ENCODE assay signal across 10 mouse cellular contexts in genomic region chr9:107288105-107288650, GRCm38 (mm10). TPM values are rescaled to one million over a fixed set of nuclear protein-coding genes. Genes with fewer than 3 reads are reported as not detected.
A peak's percentile ranks its signal among the peaks of the same experiment; 100 is the strongest.
DNase-seq lines count a peak whose midpoint lies in the region; ATAC-seq and TF ChIP-seq lines count a peak whose summit lies in the region.
"Had no signal": no experiment of that assay in that cellular context is flagged by ENCODE, and none has a peak within 500 bp of the region (broad histone marks: within the 10 kb centered on the region; RNA-seq: fewer than 3 reads in every experiment).

No protein-coding gene starts in this region.

- no peak overlapping the region for H3K9ac ChIP-seq in heart, embryonic 15.5 days
- H3K9ac ChIP-seq in midbrain, embryonic 15.5 days: no peak overlapping the region
- no peak overlapping the region for H3K9ac ChIP-seq in intestine, postnatal 0 days (ENCODE audit: low read depth, low read length)
- H3K9ac ChIP-seq: midbrain, embryonic 13.5 days had no signal

- H3K27ac ChIP-seq in heart, embryonic 15.5 days: no peak overlapping the region
- H3K27ac ChIP-seq in midbrain, embryonic 15.5 days: no peak overlapping the region
- H3K27ac ChIP-seq in midbrain, embryonic 10.5 days (replicated peaks): no peak overlapping the region
- H3K27ac ChIP-seq in intestine, postnatal 0 days (ENCODE audit: low read depth, low read length): peak overlapping the region; percentile 91; the same call in 1 of the 2 replicates
- H3K27ac ChIP-seq: midbrain, embryonic 13.5 days had no signal

- no peak for ATAC-seq in heart, embryonic 15.5 days (replicated peaks; ENCODE audit: insufficient number of reproducible peaks, insufficient read depth, low FRiP score, low read depth)
- no peak for ATAC-seq in midbrain, embryonic 15.5 days (replicated peaks)
- no peak for ATAC-seq in intestine, postnatal 0 days
- no peak for ATAC-seq in monocyte, adult 5-6 weeks (replicated peaks; ENCODE audit: insufficient number of reproducible peaks, low FRiP score, low TSS enrichment, poor library complexity, severe bottlenecking)
- ATAC-seq: forebrain, embryonic 16.5 days had no signal

- no peaks in the 10 kb centered on the region for H3K27me3 ChIP-seq in heart, embryonic 15.5 days
- peaks cover 11% of the 10 kb centered on the region for H3K27me3 ChIP-seq in midbrain, embryonic 15.5 days (replicated peaks)
- peaks cover 38% of the 10 kb centered on the region for H3K27me3 ChIP-seq in midbrain, embryonic 10.5 days (ENCODE audit: low read depth, poor library complexity, severe bottlenecking)
- no peaks in the 10 kb centered on the region for H3K27me3 ChIP-seq in intestine, postnatal 0 days (replicated peaks; ENCODE audit: control insufficient read depth, insufficient read depth, low read length)

- no peak for TF ChIP-seq CTCF in intestine, postnatal 0 days (IDR thresholded peaks at IDR 0.05; ENCODE audit: low read depth)

- H3K4me1 ChIP-seq in heart, embryonic 15.5 days (replicated peaks): peaks cover 21% of the 10 kb centered on the region
- peaks cover 9% of the 10 kb centered on the region for H3K4me1 ChIP-seq in midbrain, embryonic 15.5 days
- H3K4me1 ChIP-seq in midbrain, embryonic 10.5 days: peaks cover 24% of the 10 kb centered on the region
- no peaks in the 10 kb centered on the region for H3K4me1 ChIP-seq in intestine, postnatal 0 days (replicated peaks; ENCODE audit: control insufficient read depth, insufficient read depth, low read length)

- peak overlapping the region; percentile 62 for H3K4me3 ChIP-seq in heart, embryonic 15.5 days
- no peak overlapping the region for H3K4me3 ChIP-seq in midbrain, embryonic 15.5 days
- H3K4me3 ChIP-seq in midbrain, embryonic 10.5 days: no peak overlapping the region
- H3K4me3 ChIP-seq in intestine, postnatal 0 days (ENCODE audit: low read depth, low read length): peak overlapping the region; percentile 45

- DNase-seq in heart, adult 8-10 months (ENCODE audit: low spot score): no peak
- DNase-seq in midbrain, embryonic 10.5 days (ENCODE audit: low spot score): no peak
- no peak for DNase-seq in retina, postnatal 1 day
- DNase-seq in right cerebral cortex, postnatal 25 days: no peak

- 81% methylated on average over 14 of the region's 14 CpGs for WGBS in heart, embryonic 15.5 days
- 95% methylated on average over 14 of the region's 14 CpGs for WGBS in midbrain, embryonic 15.5 days
- WGBS in midbrain, embryonic 10.5 days: 88% methylated on average over 14 of the region's 14 CpGs
- 70% methylated on average over 14 of the region's 14 CpGs for WGBS in intestine, postnatal 0 days

- H3K4me2 ChIP-seq in heart, embryonic 15.5 days: peak overlapping the region; percentile 92
- H3K4me2 ChIP-seq in midbrain, embryonic 15.5 days: 0 out of 2 replicates have a peak overlapping the region, but pooled peaks have one; percentile 53
- peak overlapping the region; percentile 82 for H3K4me2 ChIP-seq in intestine, postnatal 0 days (replicated peaks; ENCODE audit: low read depth)

- H3K9me3 ChIP-seq in heart, embryonic 15.5 days (replicated peaks): no peaks in the 10 kb centered on the region
- no peaks in the 10 kb centered on the region for H3K9me3 ChIP-seq in midbrain, embryonic 15.5 days
- H3K9me3 ChIP-seq in midbrain, embryonic 10.5 days (replicated peaks): no peaks in the 10 kb centered on the region
- no peaks in the 10 kb centered on the region for H3K9me3 ChIP-seq in intestine, postnatal 0 days (ENCODE audit: control insufficient read depth)
- H3K9me3 ChIP-seq: midbrain, embryonic 13.5 days had no signal

- H3K36me3 ChIP-seq in heart, embryonic 15.5 days: no peaks in the 10 kb centered on the region
- H3K36me3 ChIP-seq in midbrain, embryonic 15.5 days (replicated peaks): no peaks in the 10 kb centered on the region
- H3K36me3 ChIP-seq in midbrain, embryonic 10.5 days: no peaks in the 10 kb centered on the region
- no peaks in the 10 kb centered on the region for H3K36me3 ChIP-seq in intestine, postnatal 0 days (ENCODE audit: control insufficient read depth, insufficient read depth)
- H3K36me3 ChIP-seq: midbrain, embryonic 13.5 days had no signal

RNA-seq across cellular contexts. Expression of gene Mapkapk3, which starts 1.5 kb away (rescaled TPM):
- 6.9 and 12.9 TPM in 2 replicates for polyA plus RNA-seq in heart, embryonic 15.5 days (2015; fragmentation: Nextera tagmentation; extraction: Ambion mirVana)
- total RNA-seq in heart, adult 8-10 months (2022): 10 to 100 TPM; 27.2 to 38.4 (median 32.0) TPM
- polyA plus RNA-seq in midbrain, embryonic 15.5 days (2015; fragmentation: Nextera tagmentation; extraction: Ambion mirVana): 2.2 TPM in 2 replicates
- polyA plus RNA-seq in midbrain, embryonic 10.5 days (2016; fragmentation: Nextera tagmentation; extraction: Ambion mirVana): 3.9 and 4.9 TPM in 2 replicates
- 26.2 and 30.4 TPM in 2 replicates for polyA plus RNA-seq in intestine, postnatal 0 days (2015; fragmentation: Nextera tagmentation; extraction: Ambion mirVana)
- total RNA-seq in monocyte, adult 5-6 weeks (2017): 69.0 to 81.2 TPM (median 74.8 TPM) in 3 replicates

RNA-seq across cellular contexts. Expression of gene Cish, which starts 7.6 kb away (rescaled TPM):
- 31.1 and 36.3 TPM in 2 replicates for polyA plus RNA-seq in heart, embryonic 15.5 days (2015; fragmentation: Nextera tagmentation; extraction: Ambion mirVana)
- 100 to 1,000 TPM in 3 of 4 experiments, 10 to 100 TPM in 1; 87.1 to 234 (median 146) TPM for total RNA-seq in heart, adult 8-10 months (2022)
- 7.2 and 7.4 TPM in 2 replicates for polyA plus RNA-seq in midbrain, embryonic 15.5 days (2015; fragmentation: Nextera tagmentation; extraction: Ambion mirVana)
- 7.3 and 7.5 TPM in 2 replicates for polyA plus RNA-seq in midbrain, embryonic 10.5 days (2016; fragmentation: Nextera tagmentation; extraction: Ambion mirVana)
- 9.4 and 12.1 TPM in 2 replicates for polyA plus RNA-seq in intestine, postnatal 0 days (2015; fragmentation: Nextera tagmentation; extraction: Ambion mirVana)
- 2.0 to 4.4 TPM (median 3.0 TPM) in 3 replicates for total RNA-seq in monocyte, adult 5-6 weeks (2017)

RNA-seq across cellular contexts. Expression of gene Hemk1, which starts 50.0 kb away (rescaled TPM):
- 11.2 and 11.8 TPM in 2 replicates for polyA plus RNA-seq in heart, embryonic 15.5 days (2015; fragmentation: Nextera tagmentation; extraction: Ambion mirVana)
- total RNA-seq in heart, adult 8-10 months (2022): 10 to 100 TPM; 17.3 to 24.0 (median 19.9) TPM
- polyA plus RNA-seq in midbrain, embryonic 15.5 days (2015; fragmentation: Nextera tagmentation; extraction: Ambion mirVana): 20.1 and 21.1 TPM in 2 replicates
- polyA plus RNA-seq in midbrain, embryonic 10.5 days (2016; fragmentation: Nextera tagmentation; extraction: Ambion mirVana): 13.5 and 15.2 TPM in 2 replicates
- polyA plus RNA-seq in intestine, postnatal 0 days (2015; fragmentation: Nextera tagmentation; extraction: Ambion mirVana): 5.9 and 8.2 TPM in 2 replicates
- 4.7 to 6.5 TPM (median 5.1 TPM) in 3 replicates for total RNA-seq in monocyte, adult 5-6 weeks (2017)

RNA-seq across cellular contexts. Expression of gene 6430571L13Rik, which starts 52.2 kb away (rescaled TPM):
- 0.90 and 1.1 TPM in 2 replicates for polyA plus RNA-seq in heart, embryonic 15.5 days (2015; fragmentation: Nextera tagmentation; extraction: Ambion mirVana)
- total RNA-seq in heart, adult 8-10 months (2022): 10 to 100 TPM in 1 of 4 experiments, 1 to 10 TPM in 3; 5.6 to 10.3 (median 6.4) TPM
- polyA plus RNA-seq in midbrain, embryonic 15.5 days (2015; fragmentation: Nextera tagmentation; extraction: Ambion mirVana): 9.7 TPM in 2 replicates
- polyA plus RNA-seq in midbrain, embryonic 10.5 days (2016; fragmentation: Nextera tagmentation; extraction: Ambion mirVana): 1.8 and 2.5 TPM in 2 replicates
- polyA plus RNA-seq in intestine, postnatal 0 days (2015; fragmentation: Nextera tagmentation; extraction: Ambion mirVana): 0.14 and 0.20 TPM in 2 replicates
- not detected in 3 replicates for total RNA-seq in monocyte, adult 5-6 weeks (2017)

RNA-seq across cellular contexts. Expression of gene Dock3, which starts 56.5 kb away (rescaled TPM):
- polyA plus RNA-seq in heart, embryonic 15.5 days (2015; fragmentation: Nextera tagmentation; extraction: Ambion mirVana): 0.11 and 0.20 TPM in 2 replicates
- total RNA-seq in heart, adult 8-10 months (2022): 10 to 100 TPM; 15.1 to 23.8 (median 19.8) TPM
- 23.4 and 24.4 TPM in 2 replicates for polyA plus RNA-seq in midbrain, embryonic 15.5 days (2015; fragmentation: Nextera tagmentation; extraction: Ambion mirVana)
- 4.2 and 4.4 TPM in 2 replicates for polyA plus RNA-seq in midbrain, embryonic 10.5 days (2016; fragmentation: Nextera tagmentation; extraction: Ambion mirVana)
- 0.60 and 0.95 TPM in 2 replicates for polyA plus RNA-seq in intestine, postnatal 0 days (2015; fragmentation: Nextera tagmentation; extraction: Ambion mirVana)
- total RNA-seq in monocyte, adult 5-6 weeks (2017): 0.19 TPM in 1 of 3 replicates, not detected in the others

Comparison
In these comparisons a context has a peak if more than half of its experiments do, and no peak if none do; other contexts are left out.
1. H3K4me3 ChIP-seq: peak in heart, embryonic 15.5 days (single experiment) and intestine, postnatal 0 days (single experiment); none in midbrain, embryonic 15.5 days (single experiment) and midbrain, embryonic 10.5 days (single experiment).
2. Peak in every context shown above with its lines, with median percentiles within 50 percentile points of each other: H3K4me2 ChIP-seq.